Mouse (Mus musculus) CH12.LX (cell line): ENCODE measurements at regions not wholly inside any gene's neighbourhood (a gene's known extent, or its start where the extent isn't known, plus 50 kb on each side); places are given as distances from the start of the nearest gene placed in this dataset.

Experiments used
- CHD1 ChIP-seq: IDR thresholded peaks from 2 replicates; pipeline ENCODE4 v1.6.1; 2012; ENCODE audit warnings: low read depth, low read length, improper control_type of control experiment, inconsistent platforms
- CTCF ChIP-seq, 2 experiments: IDR thresholded peaks in 1 of 2; conservative IDR thresholded peaks in 1 of 2; 2 replicates each; pipeline ENCODE4 v1.5.1; 2011 to 2012; ENCODE audit warnings: low read depth in 2 of 2, low read length in 2 of 2, improper control_type of control experiment in 1 of 2, inconsistent platforms in 1 of 2, mild to moderate bottlenecking in 1 of 2, moderate library complexity in 1 of 2
- ELF1 ChIP-seq: IDR thresholded peaks from 2 replicates; pipeline ENCODE4 v1.6.1; 2014; ENCODE audit warnings: low read depth, mild to moderate bottlenecking, inconsistent platforms, low read length, improper control_type of control experiment
- EP300 ChIP-seq: IDR thresholded peaks from 2 replicates; pipeline ENCODE4 v1.6.1; 2011; ENCODE audit warnings: low read length, improper control_type of control experiment
- GABPA ChIP-seq: IDR thresholded peaks from 2 replicates; pipeline ENCODE4 v1.6.1; 2012; ENCODE audit warnings: low read depth, low read length, improper control_type of control experiment, inconsistent platforms; ENCODE audit not compliant: insufficient replicate concordance
- MAFK ChIP-seq: IDR thresholded peaks from 2 replicates; pipeline ENCODE4 v1.6.1; 2011; ENCODE audit warnings: low read length, improper control_type of control experiment; ENCODE audit not compliant: insufficient replicate concordance
- MEF2A ChIP-seq: IDR thresholded peaks from 2 replicates; pipeline ENCODE4 v1.6.1; 2014; ENCODE audit warnings: low read depth, mild to moderate bottlenecking, inconsistent platforms, low read length, improper control_type of control experiment, borderline replicate concordance
- MYC ChIP-seq: IDR thresholded peaks from 2 replicates; pipeline ENCODE4 v1.6.1; 2011; ENCODE audit warnings: low read depth, mild to moderate bottlenecking, improper control_type of control experiment, low read length
- POLR2A ChIP-seq: IDR thresholded peaks from 2 replicates; pipeline ENCODE4 v1.6.1; 2011; ENCODE audit warnings: low read depth, mild to moderate bottlenecking, improper control_type of control experiment, low read length
- USF1 ChIP-seq: IDR thresholded peaks from 2 replicates; pipeline ENCODE4 v1.6.1; 2014; ENCODE audit warnings: low read depth, mild to moderate bottlenecking, inconsistent platforms, low read length, improper control_type of control experiment
- ZKSCAN1 ChIP-seq: IDR thresholded peaks from 2 replicates; pipeline ENCODE4 v1.6.1; 2012; ENCODE audit warnings: low read depth, inconsistent platforms, low read length, improper control_type of control experiment, borderline replicate concordance

DNA sequence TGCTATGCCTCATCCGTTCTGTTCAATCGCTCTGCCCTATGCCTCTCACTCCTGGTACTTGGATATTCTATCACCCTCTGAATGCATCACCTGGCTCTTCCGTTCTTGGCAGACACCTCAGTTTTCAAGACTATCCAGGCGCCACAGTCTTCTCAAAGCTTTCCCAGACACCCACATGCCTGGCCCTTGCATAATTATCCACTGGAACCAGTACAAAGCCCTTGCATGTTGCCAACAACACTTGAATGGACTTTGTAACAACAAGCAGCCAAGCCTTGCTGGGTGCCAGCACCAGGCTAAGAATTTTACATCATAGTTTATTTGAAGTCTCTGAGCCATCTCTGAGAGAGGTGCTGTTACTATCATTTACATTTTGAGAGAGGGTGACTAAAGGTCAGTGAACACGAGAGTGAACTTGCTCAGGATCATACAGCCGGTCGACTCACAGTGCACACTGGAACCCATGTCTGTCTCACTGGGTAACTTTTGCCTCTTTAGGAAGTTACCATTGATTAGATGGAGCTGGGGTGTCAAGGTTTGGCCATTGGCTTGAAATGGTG, 368.8 kb upstream of the Gm21798 start:
- TF ChIP-seq MAFK (no peak), CTCF (conservative IDR thresholded peaks at IDR 0.05 in 1 of 2, IDR thresholded peaks at IDR 0.05 in 1 of 2; ENCODE audit: low read depth in 2 of 2, low read length in 2 of 2) (no peak), GABPA (no peak), ZKSCAN1 (no peak), MEF2A (no peak), MYC (no peak), EP300 (no peak), POLR2A (no peak), USF1 (no peak), ELF1 (no peak), CHD1 (no peak)
